Mouse (Mus musculus): Measurements from ENCODE around the gene Mycl.

DNA sequence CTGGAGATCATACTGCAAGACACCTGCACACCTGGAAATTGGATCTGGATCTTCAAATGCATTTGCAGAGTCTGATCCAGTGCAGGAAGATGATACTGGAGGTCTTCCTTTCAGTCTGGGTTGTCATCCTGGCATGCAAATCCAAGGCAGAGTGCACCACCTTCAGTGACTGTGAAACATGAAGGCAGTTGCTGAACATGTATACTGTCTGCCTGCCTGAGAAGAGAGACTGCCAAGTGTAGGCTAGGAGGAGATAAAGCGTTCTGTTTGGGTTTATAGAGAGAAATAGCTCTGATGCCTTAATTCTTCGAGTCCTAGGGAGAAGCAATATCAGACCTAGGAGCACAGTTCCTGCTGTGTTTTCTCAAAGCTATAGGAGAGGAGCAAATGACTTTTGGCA, 30.0 kb downstream of the Mycl start:
- TF ChIP-seq CTCF (IDR thresholded peaks at IDR 0.05; ENCODE audit: borderline replicate concordance, insufficient read depth, low read depth, low read length) (no peak), POLR2A (IDR thresholded peaks at IDR 0.05; ENCODE audit: borderline replicate concordance, insufficient read depth, low read length) (no peak)

Data from cerebellum, adult 2 months (tissue).